Mouse (Mus musculus) E14TG2a.4 (cell line): ENCODE measurements at regions not wholly inside any gene's neighbourhood (a gene's known extent, or its start where the extent isn't known, plus 50 kb on each side); places are given as distances from the start of the nearest gene placed in this dataset.

Experiments
- CTCF ChIP-seq: conservative IDR thresholded peaks from 2 replicates; pipeline ENCODE4 v1.5.1; 2014; ENCODE audit warnings: low read length
- NANOG ChIP-seq: IDR thresholded peaks from 2 replicates; pipeline ENCODE4 v1.6.1; 2014; ENCODE audit warnings: borderline replicate concordance, low read length, mixed read lengths
- POU5F1 ChIP-seq: IDR thresholded peaks from 2 replicates; pipeline ENCODE4 v1.6.1; 2014; ENCODE audit warnings: low read length, borderline replicate concordance

GRCm38 (mm10) chr14:58759759-58760158, 382.9 kb downstream of the 1700129C05Rik start:
- TF ChIP-seq NANOG (no peak), CTCF (no peak), POU5F1 (no peak)
